Mouse (Mus musculus) lung, postnatal 10 days (tissue): ENCODE measurements at regions not wholly inside any gene's neighbourhood (a gene's known extent, or its start where the extent isn't known, plus 50 kb on each side); places are given as distances from the start of the nearest gene placed in this dataset.
"Not testable (repeated sequence)": the region's sequence is repeated elsewhere in the genome, so short reads cannot be mapped to it uniquely, and the experiment has no call there.

ENCODE experiments used
- DNase-seq: peaks from one replicate; pipeline ENCODE4 v3.0.0; 2021

GRCm38 (mm10) chr8:35020480-35020879 lies 745.1 kb upstream of the Gm19410 start:
- DNase-seq = no peak

GRCm38 (mm10) chr8:35022649-35023048 lies 742.9 kb upstream of the Gm19410 start:
- peak; percentile 2 for DNase-seq

GRCm38 (mm10) chr8:35047798-35048197 lies 717.8 kb upstream of the Gm19410 start:
- no peak for DNase-seq

GRCm38 (mm10) chr8:35053444-35053843 lies 712.1 kb upstream of the Gm19410 start:
- DNase-seq = no peak

GRCm38 (mm10) chr8:35061048-35061447 lies 704.5 kb upstream of the Gm19410 start:
- no peak for DNase-seq

- no peak for DNase-seq
Observed at GRCm38 (mm10) chr8:35068228-35068627, 697.4 kb upstream of the Gm19410 start.

- DNase-seq = no peak
Observed at GRCm38 (mm10) chr8:35070246-35070989, 695.2 kb upstream of the Gm19410 start.

- no peak for DNase-seq
Observed at GRCm38 (mm10) chr8:35075971-35076370, 689.6 kb upstream of the Gm19410 start.

GRCm38 (mm10) chr8:35083161-35083560 lies 682.4 kb upstream of the Gm19410 start:
- no peak for DNase-seq

- no peak for DNase-seq
Observed at GRCm38 (mm10) chr8:35087070-35087469, 678.5 kb upstream of the Gm19410 start.

GRCm38 (mm10) chr8:35088380-35089244 lies 677.0 kb upstream of the Gm19410 start:
- no peak for DNase-seq

GRCm38 (mm10) chr8:35089519-35089918 lies 676.1 kb upstream of the Gm19410 start:
- DNase-seq = no peak

- no peak for DNase-seq
Observed at GRCm38 (mm10) chr8:35101701-35102100, 663.9 kb upstream of the Gm19410 start.

GRCm38 (mm10) chr8:35102102-35102501 lies 663.5 kb upstream of the Gm19410 start:
- not testable (repeated sequence) for DNase-seq

- DNase-seq = peak; percentile 37
Observed at GRCm38 (mm10) chr8:35104465-35104876, 661.1 kb upstream of the Gm19410 start.

- DNase-seq = no peak
Observed at GRCm38 (mm10) chr8:35109506-35110217, 655.9 kb upstream of the Gm19410 start.

GRCm38 (mm10) chr8:35110286-35110685 lies 655.3 kb upstream of the Gm19410 start:
- DNase-seq = no peak

GRCm38 (mm10) chr8:35111130-35111529 lies 654.5 kb upstream of the Gm19410 start:
- peak; percentile 41 for DNase-seq

GRCm38 (mm10) chr8:35112591-35113265 lies 652.9 kb upstream of the Gm19410 start:
- no peak for DNase-seq

GRCm38 (mm10) chr8:35114031-35114430 lies 651.6 kb upstream of the Gm19410 start:
- DNase-seq = peak; percentile 38

- peak; percentile 14 for DNase-seq
Observed at GRCm38 (mm10) chr8:35120612-35121011, 645.0 kb upstream of the Gm19410 start.

- no peak for DNase-seq
Observed at GRCm38 (mm10) chr8:35121084-35121483, 644.5 kb upstream of the Gm19410 start.

GRCm38 (mm10) chr8:35123196-35123621 lies 642.4 kb upstream of the Gm19410 start:
- peak; percentile 56 for DNase-seq
